8 mouse cellular contexts compared by ENCODE assay signal in the genomic region with DNA sequence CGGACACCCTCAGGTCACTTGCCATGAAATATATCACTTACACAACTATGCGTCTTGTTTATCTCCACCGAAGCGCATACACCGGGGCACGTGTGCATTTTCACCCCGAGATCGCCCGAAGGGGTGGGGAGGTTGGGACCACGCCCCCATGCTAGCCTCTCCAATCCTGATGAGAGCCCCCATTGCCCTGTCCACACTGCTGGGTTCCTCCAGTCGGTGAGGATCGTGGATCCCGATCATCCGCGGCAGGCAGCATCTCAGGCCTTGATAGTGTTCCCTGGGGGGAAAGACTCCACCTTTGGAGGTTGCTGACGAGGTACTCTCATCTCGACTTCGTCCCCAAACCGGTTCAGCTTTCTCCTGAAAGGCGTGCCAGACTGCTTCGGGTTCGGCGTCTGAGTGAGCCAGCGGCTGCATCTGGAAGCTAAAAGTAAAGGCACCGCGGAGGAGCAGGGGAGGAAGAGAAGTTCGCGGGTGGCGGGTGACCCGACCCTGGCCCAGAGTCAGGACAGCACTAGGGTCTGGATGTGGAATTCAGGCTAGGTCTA. TPM values are rescaled to one million over a fixed set of nuclear protein-coding genes. Genes with fewer than 3 reads are reported as not detected.
DNase-seq lines count a peak whose midpoint lies in the region; ATAC-seq and TF ChIP-seq lines count a peak whose summit lies in the region.

No protein-coding gene starts in this region.

- H3K9ac ChIP-seq in embryonic facial prominence, embryonic 14.5 days (ENCODE audit: low read depth, low read length): peak overlapping the region; percentile 65
- peak overlapping the region; percentile 32 for H3K9ac ChIP-seq in hindbrain, embryonic 15.5 days
- H3K9ac ChIP-seq in liver, embryonic 14.5 days (replicated peaks): peak overlapping the region; percentile 90
- H3K9ac ChIP-seq in neural tube, embryonic 14.5 days (replicated peaks; ENCODE audit: low read depth, low read length): no peak overlapping the region; the same call in 1 of the 2 replicates

- peak overlapping the region; percentile 99 for H3K4me2 ChIP-seq in embryonic facial prominence, embryonic 14.5 days (ENCODE audit: low read depth, low read length)
- peak overlapping the region; percentile 87 for H3K4me2 ChIP-seq in hindbrain, embryonic 15.5 days
- H3K4me2 ChIP-seq in liver, embryonic 14.5 days (ENCODE audit: low read depth): peak overlapping the region; percentile 99
- H3K4me2 ChIP-seq in neural tube, embryonic 14.5 days (ENCODE audit: low read depth, low read length): peak overlapping the region; percentile 78

- H3K4me3 ChIP-seq in embryonic facial prominence, embryonic 14.5 days (ENCODE audit: low read depth, low read length): peak overlapping the region; percentile 60
- peak overlapping the region; percentile 44 for H3K4me3 ChIP-seq in hindbrain, embryonic 15.5 days
- peak overlapping the region; percentile 68 to 73 for H3K4me3 ChIP-seq in liver, embryonic 14.5 days (ENCODE audit: insufficient read depth in 1 of 2, low read depth in 2 of 2, low read length in 2 of 2)
- H3K4me3 ChIP-seq in neural tube, embryonic 14.5 days (ENCODE audit: low read depth, low read length): peak overlapping the region; percentile 35

- no peak for TF ChIP-seq CTCF in liver, embryonic 14.5 days (IDR thresholded peaks at IDR 0.05; ENCODE audit: low read depth)

- H3K27me3 ChIP-seq in embryonic facial prominence, embryonic 14.5 days (replicated peaks; ENCODE audit: control insufficient read depth, insufficient read depth, low read length): peaks cover 43% of the 10 kb centered on the region
- H3K27me3 ChIP-seq in hindbrain, embryonic 15.5 days: peaks cover 44% of the 10 kb centered on the region
- peaks cover 24% of the 10 kb centered on the region for H3K27me3 ChIP-seq in liver, embryonic 14.5 days (ENCODE audit: control insufficient read depth, insufficient read depth, low read length)
- peaks cover 34% of the 10 kb centered on the region for H3K27me3 ChIP-seq in neural tube, embryonic 14.5 days (ENCODE audit: control insufficient read depth, insufficient read depth, low read length)

- peaks cover 5% of the 10 kb centered on the region; the same call in 1 of the 2 replicates for H3K36me3 ChIP-seq in embryonic facial prominence, embryonic 14.5 days (ENCODE audit: control insufficient read depth, insufficient read depth, low read length)
- 0 out of 2 replicates have a peak, but pooled peaks cover 1% of the 10 kb centered on the region for H3K36me3 ChIP-seq in hindbrain, embryonic 15.5 days
- peaks cover 24% of the 10 kb centered on the region for H3K36me3 ChIP-seq in liver, embryonic 14.5 days (replicated peaks; ENCODE audit: control insufficient read depth, insufficient read depth, low read depth)
- H3K36me3 ChIP-seq in neural tube, embryonic 14.5 days (ENCODE audit: control insufficient read depth, insufficient read depth, low read length): 0 out of 2 replicates have a peak, but pooled peaks cover 3% of the 10 kb centered on the region

- no peak for TF ChIP-seq EP300 in liver, embryonic 14.5 days (IDR thresholded peaks at IDR 0.05; ENCODE audit: low read depth)

- under 1% methylated on average over 30 of the region's 30 CpGs for WGBS in embryonic facial prominence, embryonic 14.5 days
- WGBS in hindbrain, embryonic 15.5 days: under 1% methylated on average over 30 of the region's 30 CpGs
- under 1% methylated on average over 30 of the region's 30 CpGs for WGBS in liver, embryonic 14.5 days (ENCODE audit: insufficient replicate concordance)
- WGBS in neural tube, embryonic 14.5 days: under 1% methylated on average over 30 of the region's 30 CpGs

- H3K27ac ChIP-seq in embryonic facial prominence, embryonic 14.5 days (replicated peaks; ENCODE audit: low read depth, low read length): peak overlapping the region; percentile 21; the same call in 1 of the 2 replicates
- 0 out of 2 replicates have a peak overlapping the region, but pooled peaks have one; percentile 14 for H3K27ac ChIP-seq in hindbrain, embryonic 15.5 days (replicated peaks)
- peak overlapping the region; percentile 98 for H3K27ac ChIP-seq in liver, embryonic 14.5 days
- H3K27ac ChIP-seq in neural tube, embryonic 14.5 days (ENCODE audit: low read depth, low read length): no peak overlapping the region

- peak; percentile 34 for DNase-seq in kidney, adult 11 months
- no peak for DNase-seq in kidney, adult 8-10 months
- DNase-seq in embryonic facial prominence, embryonic 14.5 days (ENCODE audit: low spot score): peak; percentile 76
- peak; percentile 55 to 68 (median 58) for DNase-seq in liver, embryonic 14.5 days (ENCODE audit: low read depth in 3 of 3, low spot score in 3 of 3)
- DNase-seq in right cerebral cortex, postnatal 25 days: no peak
- DNase-seq in layer of hippocampus, adult 8-10 months (ENCODE audit: low spot score in 2 of 2): no peak

- peaks cover 24% of the 10 kb centered on the region for H3K4me1 ChIP-seq in embryonic facial prominence, embryonic 14.5 days (ENCODE audit: control insufficient read depth, insufficient read depth, low read length)
- peaks cover 43% of the 10 kb centered on the region for H3K4me1 ChIP-seq in hindbrain, embryonic 15.5 days (replicated peaks)
- H3K4me1 ChIP-seq in liver, embryonic 14.5 days (replicated peaks; ENCODE audit: control insufficient read depth in 2 of 2, insufficient read depth in 2 of 2, low read length in 1 of 2): peaks cover 35 to 42% of the 10 kb centered on the region in 2 experiments
- H3K4me1 ChIP-seq in neural tube, embryonic 14.5 days (ENCODE audit: control insufficient read depth, insufficient read depth, low read length): peaks cover 27% of the 10 kb centered on the region

- ATAC-seq in embryonic facial prominence, embryonic 14.5 days (ENCODE audit: low read depth): 0 out of 2 replicates have a peak, but pooled peaks have one; percentile 0
- ATAC-seq in hindbrain, embryonic 15.5 days (ENCODE audit: low FRiP score, low read depth): no peak
- no peak for ATAC-seq in liver, embryonic 14.5 days (ENCODE audit: insufficient read depth)
- ATAC-seq in neural tube, embryonic 14.5 days (ENCODE audit: low read depth): no peak

- H3K9me3 ChIP-seq in embryonic facial prominence, embryonic 14.5 days (ENCODE audit: control insufficient read depth, low read length): no peaks in the 10 kb centered on the region
- no peaks in the 10 kb centered on the region for H3K9me3 ChIP-seq in hindbrain, embryonic 15.5 days
- H3K9me3 ChIP-seq in liver, embryonic 14.5 days (ENCODE audit: control insufficient read depth, low read length): no peaks in the 10 kb centered on the region
- no peaks in the 10 kb centered on the region for H3K9me3 ChIP-seq in neural tube, embryonic 14.5 days (ENCODE audit: control insufficient read depth, low read length)

RNA-seq across cellular contexts. Expression of a gene that starts 1.6 kb away (rescaled TPM):
- 7.8 and 8.4 TPM in 2 replicates for polyA plus RNA-seq in embryonic facial prominence, embryonic 14.5 days (2014; fragmentation: Nextera tagmentation; extraction: Ambion mirVana)
- 8.4 and 11.0 TPM in 2 replicates for polyA plus RNA-seq in hindbrain, embryonic 15.5 days (2015; fragmentation: Nextera tagmentation; extraction: Ambion mirVana)
- 23.0 and 24.1 TPM in 2 replicates for polyA plus RNA-seq in liver, embryonic 14.5 days (2012; rRNA removed)
- 26.8 and 32.2 TPM in 2 replicates for polyA plus RNA-seq in liver, embryonic 14.5 days (2014; fragmentation: Nextera tagmentation; extraction: Ambion mirVana)
- polyA plus RNA-seq in neural tube, embryonic 14.5 days (2014; fragmentation: Nextera tagmentation; extraction: Ambion mirVana): 0.54 and 3.6 TPM in 2 replicates
- 1 to 10 TPM; 2.8 to 3.6 (median 2.9) TPM for total RNA-seq in layer of hippocampus, adult 8-10 months (2022)

RNA-seq across cellular contexts. Expression of a gene that starts 38.3 kb away (rescaled TPM):
- polyA plus RNA-seq in embryonic facial prominence, embryonic 14.5 days (2014; fragmentation: Nextera tagmentation; extraction: Ambion mirVana): 122 and 145 TPM in 2 replicates
- polyA plus RNA-seq in hindbrain, embryonic 15.5 days (2015; fragmentation: Nextera tagmentation; extraction: Ambion mirVana): 181 and 186 TPM in 2 replicates
- 19.2 and 22.2 TPM in 2 replicates for polyA plus RNA-seq in liver, embryonic 14.5 days (2012; rRNA removed)
- 38.4 and 40.4 TPM in 2 replicates for polyA plus RNA-seq in liver, embryonic 14.5 days (2014; fragmentation: Nextera tagmentation; extraction: Ambion mirVana)
- 171 and 179 TPM in 2 replicates for polyA plus RNA-seq in neural tube, embryonic 14.5 days (2014; fragmentation: Nextera tagmentation; extraction: Ambion mirVana)
- 100 to 1,000 TPM in 1 of 4 experiments, 10 to 100 TPM in 3; 83.2 to 104 (median 89.6) TPM for total RNA-seq in layer of hippocampus, adult 8-10 months (2022)

RNA-seq across cellular contexts. Expression of a gene that starts 48.9 kb away (rescaled TPM):
- polyA plus RNA-seq in embryonic facial prominence, embryonic 14.5 days (2014; fragmentation: Nextera tagmentation; extraction: Ambion mirVana): 15.4 and 17.4 TPM in 2 replicates
- polyA plus RNA-seq in hindbrain, embryonic 15.5 days (2015; fragmentation: Nextera tagmentation; extraction: Ambion mirVana): 35.0 and 36.7 TPM in 2 replicates
- 33.8 and 34.0 TPM in 2 replicates for polyA plus RNA-seq in liver, embryonic 14.5 days (2012; rRNA removed)
- 25.9 and 32.3 TPM in 2 replicates for polyA plus RNA-seq in liver, embryonic 14.5 days (2014; fragmentation: Nextera tagmentation; extraction: Ambion mirVana)
- polyA plus RNA-seq in neural tube, embryonic 14.5 days (2014; fragmentation: Nextera tagmentation; extraction: Ambion mirVana): 26.2 and 30.2 TPM in 2 replicates
- total RNA-seq in layer of hippocampus, adult 8-10 months (2022): 100 to 1,000 TPM in 1 of 4 experiments, 10 to 100 TPM in 3; 96.8 to 110 (median 98.8) TPM

RNA-seq across cellular contexts. Expression of a gene that starts 53.9 kb away (rescaled TPM):
- not detected in 2 replicates for polyA plus RNA-seq in embryonic facial prominence, embryonic 14.5 days (2014; fragmentation: Nextera tagmentation; extraction: Ambion mirVana)
- polyA plus RNA-seq in hindbrain, embryonic 15.5 days (2015; fragmentation: Nextera tagmentation; extraction: Ambion mirVana): 0.14 TPM in 1 of 2 replicates, not detected in the other
- not detected in 2 replicates for polyA plus RNA-seq in liver, embryonic 14.5 days (2012; rRNA removed)
- polyA plus RNA-seq in liver, embryonic 14.5 days (2014; fragmentation: Nextera tagmentation; extraction: Ambion mirVana): not detected in 2 replicates
- polyA plus RNA-seq in neural tube, embryonic 14.5 days (2014; fragmentation: Nextera tagmentation; extraction: Ambion mirVana): 0.26 and 0.40 TPM in 2 replicates
- 1 to 10 TPM in 3 of 4 experiments, under 1 TPM in 1; 0.57 to 3.9 (median 1.4) TPM for total RNA-seq in layer of hippocampus, adult 8-10 months (2022)

Comparison
In these comparisons a context has a peak if more than half of its experiments do, and no peak if none do; other contexts are left out.
1. DNase-seq: peak in kidney, adult 11 months (single experiment), embryonic facial prominence, embryonic 14.5 days (single experiment) and liver, embryonic 14.5 days (3 of 3); none in kidney, adult 8-10 months (0 of 2), right cerebral cortex, postnatal 25 days (single experiment) and layer of hippocampus, adult 8-10 months (0 of 2).
2. Peak in every context shown above with its lines, with median percentiles within 50 percentile points of each other: H3K4me2 ChIP-seq and H3K4me3 ChIP-seq.